Mouse (Mus musculus) heart, embryonic 10.5 days (tissue): ENCODE measurements around the gene 5730455P16Rik. TPM values are rescaled to one million over a fixed set of nuclear protein-coding genes. Genes with fewer than 3 reads are reported as not detected.

Experiments
- DNase-seq: peaks from one replicate; pipeline ENCODE4 v3.0.0-alpha.2; 2017; ENCODE audit warnings: low spot score
- H3K27ac ChIP-seq: fragments of 300-500 bp; sonication (generic); 2 replicates; pipeline ENCODE4 v1.5.1; 2016; ENCODE audit warnings: mild to moderate bottlenecking
- H3K27me3 ChIP-seq: fragments of 300-500 bp; sonication (generic); 2 replicates; pipeline ENCODE4 v1.6.1; 2016; ENCODE audit warnings: mild to moderate bottlenecking; ENCODE audit not compliant: poor library complexity, insufficient read depth, severe bottlenecking
- H3K36me3 ChIP-seq: fragments of 300-500 bp; sonication (generic); 2 replicates; pipeline ENCODE4 v1.6.1; 2016; ENCODE audit warnings: mild to moderate bottlenecking, moderate library complexity
- H3K4me1 ChIP-seq: fragments of 300-500 bp; sonication (generic); 2 replicates; pipeline ENCODE4 v1.6.1; 2016; ENCODE audit warnings: mild to moderate bottlenecking
- H3K4me3 ChIP-seq: fragments of 300-500 bp; sonication (generic); 2 replicates; pipeline ENCODE4 v1.5.1; 2016; ENCODE audit warnings: mild to moderate bottlenecking, moderate library complexity
- H3K9me3 ChIP-seq: fragments of 300-500 bp; sonication (generic); 2 replicates; pipeline ENCODE4 v1.6.1; 2016; ENCODE audit warnings: mild to moderate bottlenecking, moderate library complexity
- WGBS: fragments of 180-500 bp; shearing (Covaris S2); methylation state at CpG from one replicate; pipeline ENCODE4 v1.1.7; 2016; 5-methylcytosine and 5-hydroxymethylcytosine counted together
- polyA plus RNA-seq: library from polyadenylated mRNA; unstranded; fragments of >200 nt; fragmentation: Nextera tagmentation; extraction: Ambion mirVana; gene quantifications from 2 replicates; pipeline ENCODE4 v1.2.1, GENCODE M21; 2016

The 5730455P16Rik gene
- polyA plus RNA-seq, 1 experiment from 2014 or later: 17.2 TPM

GRCm38 (mm10) chr11:80311271-80311670 lies 66.6 kb downstream of the 5730455P16Rik start:
- Histone ChIP-seq H3K36me3 (no peaks in the 10 kb centered on the region), H3K9me3 (no peaks in the 10 kb centered on the region), H3K27ac (no peak overlapping the region), H3K4me3 (no peak overlapping the region), H3K4me1 (0 out of 2 replicates have a peak, but pooled peaks cover 7% of the 10 kb centered on the region), H3K27me3 (peaks cover 32% of the 10 kb centered on the region)
- no peak for DNase-seq
- WGBS: 72% methylated on average over 4 of the region's 4 CpGs

Other genes starting within 250 kb of the 5730455P16Rik start
- gene Tefm, start 235.9 kb downstream of the 5730455P16Rik start, polyA plus RNA-seq: 35.4 and 36.6 TPM in 2 replicates
- gene Adap2, start 223.9 kb downstream of the 5730455P16Rik start, polyA plus RNA-seq: 0.18 and 0.46 TPM in 2 replicates
- 8.8 and 9.4 TPM in 2 replicates for gene Rnf135, start 194.2 kb downstream of the 5730455P16Rik start, polyA plus RNA-seq
- 57.0 and 63.2 TPM in 2 replicates for gene Rhot1, start 169.0 kb downstream of the 5730455P16Rik start, polyA plus RNA-seq
- gene Rhbdl3, start 77.1 kb downstream of the 5730455P16Rik start, polyA plus RNA-seq: 0.39 and 1.2 TPM in 2 replicates
- gene Zfp207, start 5.2 kb upstream of the 5730455P16Rik start, polyA plus RNA-seq: 191 and 222 TPM in 2 replicates
- 248 and 309 TPM in 2 replicates for gene Psmd11, start 50.6 kb upstream of the 5730455P16Rik start, polyA plus RNA-seq
- gene Cdk5r1, start 99.0 kb upstream of the 5730455P16Rik start, polyA plus RNA-seq: 0.34 and 0.72 TPM in 2 replicates